Mouse (Mus musculus): ENCODE results near the gene Plekhm2.

Plekhm2 gene

GRCm38 (mm10) chr4:141604493-141604892 lies 60.2 kb downstream of the Plekhm2 start:
- DNase-seq (ENCODE audit: low spot score), result no peak

GRCm38 (mm10) chr4:141603921-141604320 lies 60.8 kb downstream of the Plekhm2 start:
- DNase-seq (ENCODE audit: low spot score), result no peak

GRCm38 (mm10) chr4:141602523-141603223 lies 62.0 kb downstream of the Plekhm2 start:
- no peak for DNase-seq (ENCODE audit: low spot score)

GRCm38 (mm10) chr4:141601148-141601862 lies 63.4 kb downstream of the Plekhm2 start:
- DNase-seq (ENCODE audit: low spot score), result no peak

- DNase-seq (ENCODE audit: low spot score), result no peak
Measured at GRCm38 (mm10) chr4:141600364-141600763, 64.3 kb downstream of the Plekhm2 start.

- DNase-seq (ENCODE audit: low spot score), result no peak
Measured at GRCm38 (mm10) chr4:141599251-141600141, 65.2 kb downstream of the Plekhm2 start.

- DNase-seq (ENCODE audit: low spot score), result no peak
Measured at GRCm38 (mm10) chr4:141598894-141599250, 65.8 kb downstream of the Plekhm2 start.

- DNase-seq (ENCODE audit: low spot score), result no peak
Measured at GRCm38 (mm10) chr4:141598199-141598893, 66.4 kb downstream of the Plekhm2 start.

- DNase-seq (ENCODE audit: low spot score), result no peak
Measured at GRCm38 (mm10) chr4:141596700-141597328, 67.9 kb downstream of the Plekhm2 start.

- DNase-seq (ENCODE audit: low spot score), result no peak
Measured at GRCm38 (mm10) chr4:141595605-141596268, 69.0 kb downstream of the Plekhm2 start.

GRCm38 (mm10) chr4:141595138-141595537 lies 69.6 kb downstream of the Plekhm2 start:
- DNase-seq (ENCODE audit: low spot score), result no peak

GRCm38 (mm10) chr4:141591547-141591946 lies 73.2 kb downstream of the Plekhm2 start:
- no peak for DNase-seq (ENCODE audit: low spot score)

GRCm38 (mm10) chr4:141583919-141584318 lies 80.8 kb downstream of the Plekhm2 start:
- DNase-seq (ENCODE audit: low spot score), result no peak

GRCm38 (mm10) chr4:141581051-141581450 lies 83.6 kb downstream of the Plekhm2 start:
- no peak for DNase-seq (ENCODE audit: low spot score)

- no peak for DNase-seq (ENCODE audit: low spot score)
Measured at GRCm38 (mm10) chr4:141578833-141579232, 85.9 kb downstream of the Plekhm2 start.

GRCm38 (mm10) chr4:141576877-141577276 lies 87.8 kb downstream of the Plekhm2 start:
- no peak for DNase-seq (ENCODE audit: low spot score)

- DNase-seq (ENCODE audit: low spot score), result no peak
Measured at GRCm38 (mm10) chr4:141576404-141576803, 88.3 kb downstream of the Plekhm2 start.

Data from urinary bladder, postnatal 10 days (tissue).